Mouse (Mus musculus): ENCODE results near the gene Elf4. TPM values are rescaled to one million over a fixed set of nuclear protein-coding genes. Genes with fewer than 3 reads are reported as not detected.

Elf4 gene
- polyA plus RNA-seq, 1 experiment from 2014 or later = 6.3 TPM

DNA sequence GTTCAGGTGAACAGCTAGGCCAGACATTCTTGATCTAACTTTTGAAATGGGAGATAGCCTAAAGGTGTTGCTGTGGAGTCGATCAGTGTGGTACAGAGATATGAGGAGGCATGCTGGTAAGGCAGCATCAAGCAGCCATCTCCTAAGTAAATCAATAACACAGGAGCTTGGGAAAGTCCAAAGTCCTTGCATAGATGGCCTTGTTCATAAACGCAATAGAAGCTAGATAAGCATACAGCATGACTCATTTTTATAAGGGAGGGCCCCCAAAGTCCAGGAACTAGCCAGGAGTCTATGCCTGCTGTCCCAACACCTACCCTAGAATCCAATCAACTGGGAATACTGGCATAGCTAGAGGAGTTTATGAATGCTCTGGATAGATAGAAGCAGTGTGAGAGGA lies 44.5 kb downstream of the Elf4 start:
- H3K27ac ChIP-seq = no peak overlapping the region
- H3K4me1 ChIP-seq = no peaks in the 10 kb centered on the region
- H3K36me3 ChIP-seq = peaks cover 20% of the 10 kb centered on the region; the same call in 1 of the 2 replicates
- H3K4me2 ChIP-seq = no peak overlapping the region
- no peak overlapping the region for H3K9ac ChIP-seq
- no peaks in the 10 kb centered on the region for H3K27me3 ChIP-seq
- no peak for ATAC-seq (replicated peaks; ENCODE audit: low FRiP score)
- H3K4me3 ChIP-seq (replicated peaks) = no peak overlapping the region
- H3K9me3 ChIP-seq (replicated peaks) = no peaks in the 10 kb centered on the region
- 85% methylated on average over 2 of the region's 2 CpGs for WGBS

- ATAC-seq (replicated peaks; ENCODE audit: low FRiP score) = no peak
- H3K9ac ChIP-seq = no peak overlapping the region
- H3K4me3 ChIP-seq (replicated peaks) = no peak overlapping the region
- H3K36me3 ChIP-seq = peaks cover 20% of the 10 kb centered on the region; the same call in 1 of the 2 replicates
- H3K9me3 ChIP-seq (replicated peaks) = no peaks in the 10 kb centered on the region
- no peak overlapping the region for H3K4me2 ChIP-seq
- no peak overlapping the region for H3K27ac ChIP-seq
- H3K4me1 ChIP-seq = 0 out of 2 replicates have a peak, but pooled peaks cover 3% of the 10 kb centered on the region
- no peaks in the 10 kb centered on the region for H3K27me3 ChIP-seq
- WGBS = 83% methylated on average over 5 of the region's 5 CpGs
These were observed 48.6 kb downstream of the Elf4 start for GRCm38 (mm10) chrX:48414291-48414690.

- no peak overlapping the region for H3K4me2 ChIP-seq
- H3K9ac ChIP-seq = no peak overlapping the region
- 76% methylated on average over 6 of the region's 6 CpGs for WGBS
- no peak overlapping the region for H3K27ac ChIP-seq
- H3K36me3 ChIP-seq = 0 out of 2 replicates have a peak, but pooled peaks cover 11% of the 10 kb centered on the region
- no peaks in the 10 kb centered on the region for H3K27me3 ChIP-seq
- 0 out of 2 replicates have a peak, but pooled peaks cover 3% of the 10 kb centered on the region for H3K4me1 ChIP-seq
- H3K4me3 ChIP-seq (replicated peaks) = no peak overlapping the region
- H3K9me3 ChIP-seq (replicated peaks) = no peaks in the 10 kb centered on the region
- ATAC-seq (replicated peaks; ENCODE audit: low FRiP score) = no peak
These were observed 50.3 kb downstream of the Elf4 start for GRCm38 (mm10) chrX:48412629-48413028.

DNA sequence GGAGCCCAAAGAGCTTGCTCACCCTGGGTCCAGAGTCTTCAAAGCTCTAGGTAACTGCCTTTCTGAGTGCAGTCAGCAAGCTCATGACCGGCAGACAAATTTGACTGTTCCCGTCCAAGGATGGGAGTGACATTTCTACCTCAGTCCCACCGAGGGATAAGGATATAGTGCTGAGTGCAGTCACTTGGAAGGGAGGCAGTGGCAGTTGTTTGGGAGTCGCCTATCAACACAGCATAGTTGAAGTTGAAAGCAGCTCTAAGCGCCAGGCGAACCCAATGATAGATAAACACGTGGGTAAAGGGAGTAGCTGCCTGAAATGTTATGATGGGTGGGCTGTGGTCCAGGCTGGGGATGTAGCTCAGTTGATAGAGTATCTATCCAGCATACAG lies 52.5 kb downstream of the Elf4 start:
- Histone ChIP-seq H3K27me3 (no peaks in the 10 kb centered on the region), H3K36me3 (peaks cover 18% of the 10 kb centered on the region), H3K9ac (no peak overlapping the region), H3K27ac (0 out of 2 replicates have a peak overlapping the region, but pooled peaks have one; percentile 45), H3K4me1 (0 out of 2 replicates have a peak, but pooled peaks cover 3% of the 10 kb centered on the region), H3K4me2 (peak overlapping the region; percentile 61), H3K9me3 (replicated peaks) (no peaks in the 10 kb centered on the region), H3K4me3 (replicated peaks) (peak overlapping the region; percentile 51)
- ATAC-seq (replicated peaks; ENCODE audit: low FRiP score) = peak; percentile 41
- WGBS = 30% methylated on average over 7 of the region's 7 CpGs

DNA sequence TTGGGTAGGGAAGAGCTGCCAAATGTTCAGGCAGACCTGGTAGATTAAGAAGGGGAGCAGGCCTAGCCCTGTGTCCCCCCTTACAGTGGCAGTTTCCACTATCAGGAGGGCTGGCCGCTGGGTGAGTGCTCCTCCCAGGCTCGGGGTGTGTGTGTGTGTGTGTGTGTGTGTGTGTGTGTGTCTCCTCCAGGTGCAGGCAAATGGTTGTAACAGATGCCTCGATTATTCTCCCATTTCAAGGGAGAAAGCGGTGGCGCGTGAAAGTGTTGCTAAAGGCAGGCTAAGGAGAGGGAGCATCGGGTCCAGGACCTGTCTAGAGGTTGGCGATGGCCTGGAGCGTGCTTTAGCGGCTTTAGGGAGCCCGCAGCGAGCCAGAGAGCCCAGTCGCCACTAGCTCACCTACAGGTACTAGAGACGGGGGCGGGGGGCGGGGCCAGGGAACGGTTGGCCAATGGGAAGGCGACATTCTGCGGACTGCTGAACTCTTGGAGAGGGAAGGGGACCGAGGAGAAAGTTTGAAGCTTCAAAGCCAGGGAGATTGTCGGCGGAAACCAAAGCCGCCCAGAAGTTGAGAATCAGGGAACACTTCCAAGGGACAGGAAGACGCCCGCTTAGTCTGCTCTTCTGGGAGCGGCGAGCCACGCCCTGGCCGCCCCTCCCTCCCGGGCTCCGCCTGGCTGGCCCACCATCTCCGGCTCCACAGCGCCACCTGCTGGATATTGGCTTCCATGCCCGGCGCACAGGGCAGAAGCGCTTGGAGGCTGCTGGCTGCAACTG lies 53.1 kb downstream of the Elf4 start:
- Histone ChIP-seq H3K4me2 (peak overlapping the region; percentile 61), H3K9ac (0 out of 2 replicates have a peak overlapping the region, but pooled peaks have one; percentile 14), H3K27ac (peak overlapping the region; percentile 45; the same call in 1 of the 2 replicates), H3K36me3 (peaks cover 14% of the 10 kb centered on the region), H3K27me3 (no peaks in the 10 kb centered on the region), H3K4me3 (replicated peaks) (peak overlapping the region; percentile 51), H3K4me1 (0 out of 2 replicates have a peak, but pooled peaks cover 3% of the 10 kb centered on the region), H3K9me3 (replicated peaks) (no peaks in the 10 kb centered on the region)
- 16% methylated on average over 36 of the region's 36 CpGs for WGBS
- ATAC-seq (replicated peaks; ENCODE audit: low FRiP score) = peak; percentile 93

DNA sequence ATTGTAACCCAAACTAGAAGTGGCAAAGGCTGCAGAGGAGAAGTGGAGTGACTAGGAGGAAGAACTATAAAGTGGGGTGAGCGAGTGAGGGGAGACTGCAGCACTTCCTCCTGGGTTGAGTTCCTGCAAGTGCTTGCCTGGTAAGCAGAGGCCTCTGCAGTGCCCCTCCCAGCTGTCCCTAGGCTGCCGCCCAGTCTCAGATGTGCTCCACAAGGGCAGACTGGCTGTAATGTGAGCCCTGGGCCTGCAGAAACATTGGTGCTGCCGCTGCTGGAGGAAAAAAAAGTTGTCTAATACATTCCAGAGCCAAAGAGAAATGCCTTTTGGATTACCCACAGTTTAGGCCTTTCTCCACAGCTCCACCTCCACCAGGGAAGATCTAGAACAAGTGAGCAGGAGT lies 57.8 kb downstream of the Elf4 start:
- Histone ChIP-seq H3K4me2 (no peak overlapping the region), H3K4me3 (replicated peaks) (no peak overlapping the region), H3K27me3 (no peaks in the 10 kb centered on the region), H3K27ac (no peak overlapping the region), H3K36me3 (peaks cover 45% of the 10 kb centered on the region), H3K4me1 (0 out of 2 replicates have a peak, but pooled peaks cover 3% of the 10 kb centered on the region), H3K9me3 (replicated peaks) (no peaks in the 10 kb centered on the region), H3K9ac (no peak overlapping the region)
- 29% methylated on average over 3 of the region's 3 CpGs for WGBS
- ATAC-seq (replicated peaks; ENCODE audit: low FRiP score) = no peak

DNA sequence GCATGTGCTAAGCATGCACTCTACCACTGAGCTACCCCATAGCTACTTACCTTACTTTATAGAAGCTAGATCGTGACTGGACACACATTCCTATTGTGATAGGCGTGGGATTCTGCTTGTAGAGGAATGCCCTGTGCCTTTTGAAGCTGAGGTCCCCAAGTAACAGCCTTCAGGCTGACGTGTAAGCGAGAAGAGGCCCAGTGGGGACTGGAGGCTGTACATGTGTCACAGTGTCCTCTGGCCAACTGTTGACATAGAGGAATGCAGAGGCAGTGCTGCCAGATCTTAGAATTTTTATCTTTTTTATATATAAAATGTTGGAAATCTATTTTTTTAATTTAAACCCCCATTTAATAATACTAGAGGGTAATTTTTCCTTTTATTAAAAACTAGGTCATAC lies 62.9 kb downstream of the Elf4 start:
- H3K9ac ChIP-seq = no peak overlapping the region
- H3K4me3 ChIP-seq (replicated peaks) = no peak overlapping the region
- H3K27me3 ChIP-seq = no peaks in the 10 kb centered on the region
- no peak overlapping the region for H3K27ac ChIP-seq
- H3K4me2 ChIP-seq = no peak overlapping the region
- ATAC-seq (replicated peaks; ENCODE audit: low FRiP score) = no peak
- H3K4me1 ChIP-seq = no peaks in the 10 kb centered on the region
- no peaks in the 10 kb centered on the region for H3K9me3 ChIP-seq (replicated peaks)
- WGBS = 82% methylated on average over 4 of the region's 4 CpGs
- H3K36me3 ChIP-seq = peaks cover 53% of the 10 kb centered on the region

GRCm38 (mm10) chrX:48389380-48389779 lies 73.6 kb downstream of the Elf4 start:
- 88% methylated on average over 6 of the region's 6 CpGs for WGBS
- no peak overlapping the region for H3K4me3 ChIP-seq (replicated peaks)
- no peak for ATAC-seq (replicated peaks; ENCODE audit: low FRiP score)
- no peak overlapping the region for H3K4me2 ChIP-seq
- no peaks in the 10 kb centered on the region for H3K4me1 ChIP-seq
- H3K9ac ChIP-seq = no peak overlapping the region
- no peaks in the 10 kb centered on the region for H3K27me3 ChIP-seq
- no peak overlapping the region for H3K27ac ChIP-seq
- peaks cover 87% of the 10 kb centered on the region for H3K36me3 ChIP-seq
- H3K9me3 ChIP-seq (replicated peaks) = no peaks in the 10 kb centered on the region

DNA sequence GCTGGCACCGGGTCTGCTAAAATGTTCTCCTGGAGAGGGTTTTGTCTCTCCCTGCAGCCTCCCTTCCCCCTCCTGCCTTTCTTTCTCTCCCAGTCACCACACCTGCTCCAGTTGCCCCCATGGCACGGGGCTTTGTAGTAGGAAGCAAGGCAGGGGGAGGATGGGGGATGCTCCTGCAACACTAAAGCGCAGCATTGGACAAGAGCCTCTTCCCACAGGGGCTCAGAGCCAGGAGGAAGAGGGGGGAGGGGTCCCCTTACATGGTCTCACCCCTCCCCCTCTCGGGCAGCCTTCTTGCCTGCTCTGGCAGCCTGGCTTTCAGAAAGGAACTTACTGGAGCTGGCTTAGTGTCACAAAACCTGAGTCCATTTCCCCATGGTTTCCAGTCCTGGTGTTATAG lies 77.0 kb downstream of the Elf4 start:
- H3K4me2 ChIP-seq = no peak overlapping the region
- no peak overlapping the region for H3K4me3 ChIP-seq (replicated peaks)
- H3K36me3 ChIP-seq = peaks cover 81% of the 10 kb centered on the region
- ATAC-seq (replicated peaks; ENCODE audit: low FRiP score) = no peak
- no peaks in the 10 kb centered on the region for H3K4me1 ChIP-seq
- H3K9ac ChIP-seq = no peak overlapping the region
- H3K27ac ChIP-seq = no peak overlapping the region
- no peaks in the 10 kb centered on the region for H3K27me3 ChIP-seq
- no peaks in the 10 kb centered on the region for H3K9me3 ChIP-seq (replicated peaks)
- 78% methylated on average over 4 of the region's 4 CpGs for WGBS

DNA sequence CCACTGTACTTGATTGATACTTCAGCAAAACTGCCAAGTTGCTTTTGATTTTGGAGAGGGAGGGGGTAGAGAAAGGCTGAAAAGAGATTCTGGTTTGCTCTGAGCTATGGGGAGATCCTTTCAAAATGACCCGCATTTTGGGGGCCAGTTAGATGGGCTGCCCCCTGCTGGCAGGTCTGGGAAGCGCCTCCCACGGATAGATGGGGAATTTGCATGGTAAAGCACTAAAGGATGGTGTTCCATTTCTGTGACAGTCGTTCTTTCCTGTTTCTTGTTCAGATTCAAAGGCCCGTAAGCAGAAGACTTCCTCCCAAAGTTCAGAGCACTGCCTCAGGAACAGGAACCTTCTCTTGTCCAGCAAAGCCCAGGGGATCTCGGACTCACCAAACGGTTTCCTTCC lies 79.3 kb downstream of the Elf4 start:
- 46% methylated on average over 7 of the region's 7 CpGs for WGBS
- no peak overlapping the region for H3K4me2 ChIP-seq
- no peak overlapping the region for H3K27ac ChIP-seq
- no peaks in the 10 kb centered on the region for H3K9me3 ChIP-seq (replicated peaks)
- H3K4me3 ChIP-seq (replicated peaks) = no peak overlapping the region
- H3K27me3 ChIP-seq = no peaks in the 10 kb centered on the region
- H3K4me1 ChIP-seq = no peaks in the 10 kb centered on the region
- no peak for ATAC-seq (replicated peaks; ENCODE audit: low FRiP score)
- H3K9ac ChIP-seq = no peak overlapping the region
- H3K36me3 ChIP-seq = peaks cover 83% of the 10 kb centered on the region

DNA sequence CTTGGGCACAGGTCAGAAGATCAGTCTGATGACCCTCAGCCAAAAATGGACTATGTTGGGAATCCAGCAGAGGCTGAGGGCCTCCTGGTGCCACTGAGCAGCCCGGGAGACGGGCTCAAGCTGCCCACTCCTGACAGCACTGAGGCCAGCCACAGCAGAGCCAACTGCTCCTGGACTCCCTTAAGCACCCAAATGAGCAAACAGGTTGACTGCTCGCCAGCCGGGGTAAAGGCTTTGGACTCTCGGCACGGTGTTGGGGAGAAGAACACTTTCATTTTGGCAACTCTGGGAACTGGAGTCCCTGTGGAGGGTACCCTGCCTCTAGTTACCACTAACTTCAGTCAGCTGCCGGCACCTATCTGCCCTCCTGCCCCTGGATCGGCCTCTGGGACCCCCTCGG lies 95.1 kb downstream of the Elf4 start:
- no peak overlapping the region for H3K4me2 ChIP-seq
- no peak overlapping the region for H3K27ac ChIP-seq
- peaks cover 14% of the 10 kb centered on the region for H3K4me1 ChIP-seq
- 91% methylated on average over 9 of the region's 9 CpGs for WGBS
- no peak for ATAC-seq (replicated peaks; ENCODE audit: low FRiP score)
- H3K9me3 ChIP-seq (replicated peaks) = no peaks in the 10 kb centered on the region
- peaks cover 50% of the 10 kb centered on the region for H3K36me3 ChIP-seq
- no peak overlapping the region for H3K4me3 ChIP-seq (replicated peaks)
- no peak overlapping the region for H3K9ac ChIP-seq
- no peaks in the 10 kb centered on the region for H3K27me3 ChIP-seq

DNA sequence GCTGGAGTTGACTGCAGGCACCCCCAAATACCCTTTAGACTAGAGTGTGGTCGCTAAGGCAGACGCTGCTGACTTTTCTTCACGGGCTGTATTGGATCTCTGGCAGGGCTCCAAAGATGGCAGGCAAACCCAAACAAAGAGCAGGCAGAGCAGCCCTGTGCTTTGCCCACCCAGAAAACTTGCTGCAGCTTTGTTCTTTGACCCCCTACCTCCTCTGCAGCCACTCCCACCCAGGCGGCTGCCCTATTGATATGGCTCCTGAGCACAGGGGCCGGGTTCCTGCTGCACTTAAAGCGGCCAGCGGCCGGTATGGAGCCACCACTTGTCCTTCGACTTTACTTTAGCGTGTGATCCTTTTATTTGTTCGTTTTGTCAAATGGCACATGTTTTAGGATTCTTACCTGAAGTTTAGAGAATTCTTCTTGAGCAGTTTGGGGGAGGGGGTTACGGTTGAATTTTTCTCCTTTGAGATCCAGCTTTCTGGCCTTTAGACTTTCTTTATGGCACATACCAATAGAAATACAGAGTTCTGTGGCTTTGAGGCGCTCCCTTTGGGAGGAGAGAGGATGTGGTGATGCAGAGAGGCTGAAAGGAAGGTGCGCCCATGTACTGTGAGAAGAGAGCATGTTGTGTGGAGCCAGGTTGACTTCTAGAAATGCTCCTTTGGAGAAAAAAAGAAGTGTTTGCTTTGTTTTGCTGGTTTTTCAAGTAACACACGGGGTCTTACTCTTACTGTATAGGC lies 96.9 kb downstream of the Elf4 start:
- Histone ChIP-seq H3K27me3 (no peaks in the 10 kb centered on the region), H3K9me3 (replicated peaks) (no peaks in the 10 kb centered on the region), H3K4me3 (replicated peaks) (no peak overlapping the region), H3K4me2 (no peak overlapping the region), H3K4me1 (peaks cover 14% of the 10 kb centered on the region), H3K9ac (no peak overlapping the region), H3K27ac (peak overlapping the region; percentile 51; the same call in 1 of the 2 replicates), H3K36me3 (peaks cover 55% of the 10 kb centered on the region)
- 41% methylated on average over 15 of the region's 15 CpGs for WGBS
- ATAC-seq (replicated peaks; ENCODE audit: low FRiP score) = peak; percentile 64; the same call in 1 of the 2 replicates
